Mouse (Mus musculus) lung, adult 2 months (tissue): ENCODE data around the gene Kdm4b. TPM values are rescaled to one million over a fixed set of nuclear protein-coding genes. Genes with fewer than 3 reads are reported as not detected.
A peak's percentile ranks its signal among the peaks of the same experiment; 100 is the strongest.

ENCODE experiments used
- DNase-seq: peaks from one replicate; pipeline ENCODE4 v3.0.0; 2022
- H3K4me1 ChIP-seq: fragments of 200-500 bp; 2 replicates; pipeline ENCODE4 v1.6.1; 2011; ENCODE audit warnings: low read length; ENCODE audit not compliant: control insufficient read depth, insufficient read depth
- H3K4me3 ChIP-seq: fragments of 200-500 bp; replicated peaks from 2 replicates; pipeline ENCODE3; 2011; ENCODE audit warnings: low read depth, mild to moderate bottlenecking, control low read depth, low read length; ENCODE audit errors: extremely low read depth
- CTCF ChIP-seq: fragments of 200-500 bp; IDR thresholded peaks from 2 replicates; pipeline ENCODE4 v1.5.1; 2011; ENCODE audit warnings: mild to moderate bottlenecking, low read length, control low read depth; ENCODE audit not compliant: insufficient read depth
- POLR2A ChIP-seq: fragments of 200-500 bp; IDR thresholded peaks from 2 replicates; pipeline ENCODE4 v1.6.1; 2011; ENCODE audit warnings: low read depth, mild to moderate bottlenecking, control low read depth, low read length, borderline replicate concordance; ENCODE audit errors: extremely low read depth
- WGBS: fragments of 180-500 bp; shearing (Covaris S2); methylation state at CpG from one replicate; pipeline ENCODE4 v1.1.7; 2018; 5-methylcytosine and 5-hydroxymethylcytosine counted together
- polyA plus RNA-seq: library from polyadenylated mRNA; depleted of rRNA; stranded (reverse); fragments of >200 nt; gene quantifications from 2 replicates; pipeline ENCODE4 v1.2.3, GENCODE M21; 2012

The Kdm4b gene
- polyA plus RNA-seq, 1 experiment = 39.9 TPM

- TF ChIP-seq CTCF = no peak
- TF ChIP-seq POLR2A = no peak
- 64% methylated on average over 12 of the region's 12 CpGs for WGBS
- no peaks in the 10 kb centered on the region for H3K4me1 ChIP-seq
- no peak overlapping the region for H3K4me3 ChIP-seq
- DNase-seq = no peak
Observed at GRCm38 (mm10) chr17:56418304-56418703, 92.4 kb downstream of the Kdm4b start.

GRCm38 (mm10) chr17:56420022-56420421, 94.2 kb downstream of the Kdm4b start:
- H3K4me3 ChIP-seq = no peak overlapping the region
- TF ChIP-seq POLR2A = no peak
- no peak for TF ChIP-seq CTCF
- no peaks in the 10 kb centered on the region for H3K4me1 ChIP-seq
- no peak for DNase-seq
- WGBS = 98% methylated on average over 2 of the region's 2 CpGs

GRCm38 (mm10) chr17:56424726-56425583, 99.1 kb downstream of the Kdm4b start:
- 31% methylated on average over 74 of the region's 77 CpGs for WGBS
- TF ChIP-seq CTCF (no peak), POLR2A (no peak)
- peak; percentile 63 for DNase-seq
- H3K4me1 ChIP-seq = no peaks in the 10 kb centered on the region
- H3K4me3 ChIP-seq = peak overlapping the region; percentile 47

- WGBS = 5% methylated on average over 47 of the region's 47 CpGs
Observed at GRCm38 (mm10) chr17:56425584-56425914, 99.7 kb downstream of the Kdm4b start.

GRCm38 (mm10) chr17:56425941-56426340, 100.1 kb downstream of the Kdm4b start:
- Histone ChIP-seq H3K4me3 (no peak overlapping the region), H3K4me1 (no peaks in the 10 kb centered on the region)
- TF ChIP-seq POLR2A = no peak
- TF ChIP-seq CTCF = no peak
- no peak for DNase-seq
- 50% methylated on average over 3 of the region's 3 CpGs for WGBS

More at GRCm38 (mm10) chr17:56425584-56425914, 99.7 kb downstream of the Kdm4b start:
- TF ChIP-seq CTCF (peak; percentile 22; the same call in 1 of the 2 replicates), POLR2A (no peak)
- peak overlapping the region; percentile 47 for H3K4me3 ChIP-seq
- DNase-seq = peak; percentile 82
- H3K4me1 ChIP-seq = no peaks in the 10 kb centered on the region

GRCm38 (mm10) chr17:56427857-56428256, 102.0 kb downstream of the Kdm4b start:
- 83% methylated on average over 28 of the region's 28 CpGs for WGBS
- no peak for DNase-seq
- TF ChIP-seq POLR2A (no peak), CTCF (no peak)
- Histone ChIP-seq H3K4me1 (no peaks in the 10 kb centered on the region), H3K4me3 (no peak overlapping the region)

- H3K4me1 ChIP-seq = no peaks in the 10 kb centered on the region
- H3K4me3 ChIP-seq = no peak overlapping the region
- TF ChIP-seq CTCF (no peak), POLR2A (no peak)
- WGBS = 61% methylated on average over 3 of the region's 3 CpGs
- no peak for DNase-seq
Observed at GRCm38 (mm10) chr17:56431582-56431981, 105.7 kb downstream of the Kdm4b start.

- DNase-seq = no peak
- no peak for TF ChIP-seq POLR2A
- Histone ChIP-seq H3K4me3 (no peak overlapping the region), H3K4me1 (no peaks in the 10 kb centered on the region)
- WGBS = 88% methylated on average over 15 of the region's 15 CpGs
Observed at GRCm38 (mm10) chr17:56439731-56440460, 114.0 kb downstream of the Kdm4b start.

GRCm38 (mm10) chr17:56442316-56442715, 116.5 kb downstream of the Kdm4b start:
- 80% methylated on average over 6 of the region's 6 CpGs for WGBS
- Histone ChIP-seq H3K4me1 (no peaks in the 10 kb centered on the region), H3K4me3 (no peak overlapping the region)
- no peak for TF ChIP-seq CTCF
- TF ChIP-seq POLR2A = no peak
- no peak for DNase-seq
